Mouse (Mus musculus) MEL (cell line): Measurements from ENCODE around the gene Smyd1. TPM values are rescaled to one million over a fixed set of nuclear protein-coding genes. Genes with fewer than 3 reads are reported as not detected.

ENCODE experiments used
- DNase-seq: peaks from one replicate; pipeline ENCODE4 v3.0.0; 2011; ENCODE audit warnings: low read depth, low spot score
- H3K27ac ChIP-seq: 2 replicates; pipeline ENCODE4 v1.5.1; 2012; ENCODE audit warnings: low read depth, mild to moderate bottlenecking, control low read depth, low read length, moderate library complexity; ENCODE audit not compliant: control insufficient read depth
- H3K27me3 ChIP-seq, 2 experiments: fragments of 150-350 bp in 1 of 2; sonication (generic) in 1 of 2; 2 replicates each; pipeline ENCODE4 v1.6.1; 2012; ENCODE audit warnings: low read length in 2 of 2, mild to moderate bottlenecking in 2 of 2, improper control_type of control experiment in 1 of 2, moderate library complexity in 1 of 2; ENCODE audit not compliant: insufficient read depth in 2 of 2, control insufficient read depth in 1 of 2
- H3K36me3 ChIP-seq, 2 experiments: 2 replicates each; pipeline ENCODE4 v1.6.1; 2012 to 2014; ENCODE audit warnings: low read length in 2 of 2, improper control_type of control experiment in 1 of 2, inconsistent platforms in 1 of 2, mild to moderate bottlenecking in 1 of 2; ENCODE audit not compliant: insufficient read depth in 2 of 2, control insufficient read depth in 1 of 2
- H3K4me1 ChIP-seq, 2 experiments: fragments of 150-350 bp in 1 of 2; sonication (generic) in 1 of 2; 2 replicates each; pipeline ENCODE4 v1.6.1; 2012; ENCODE audit warnings: low read length in 2 of 2, improper control_type of control experiment in 1 of 2, mild to moderate bottlenecking in 1 of 2; ENCODE audit not compliant: insufficient read depth in 2 of 2, control insufficient read depth in 1 of 2
- H3K4me3 ChIP-seq, 2 experiments: fragments of 150-350 bp in 1 of 2; sonication (generic) in 1 of 2; 2 replicates each; pipeline ENCODE4 v1.5.1; 2012; ENCODE audit warnings: low read depth in 2 of 2, low read length in 2 of 2, mild to moderate bottlenecking in 2 of 2, moderate library complexity in 2 of 2, control low read depth in 1 of 2, improper control_type of control experiment in 1 of 2; ENCODE audit not compliant: control insufficient read depth in 1 of 2, insufficient read depth in 1 of 2
- H3K79me2 ChIP-seq: 2 replicates; pipeline ENCODE4 v1.6.1; 2012; ENCODE audit warnings: mild to moderate bottlenecking, low read length, moderate library complexity; ENCODE audit not compliant: control insufficient read depth, poor library complexity, insufficient read depth
- H3K9ac ChIP-seq: 2 replicates; pipeline ENCODE4 v1.6.1; 2012; ENCODE audit warnings: low read depth, mild to moderate bottlenecking, control low read depth, low read length, moderate library complexity; ENCODE audit not compliant: control insufficient read depth, poor library complexity, severe bottlenecking
- H3K9me3 ChIP-seq: fragments of 150-350 bp; sonication (generic); replicated peaks from 2 replicates; pipeline ENCODE4 v1.6.1; 2012; ENCODE audit warnings: mild to moderate bottlenecking, low read length, improper control_type of control experiment, moderate library complexity; ENCODE audit not compliant: insufficient read depth
- BHLHE40 ChIP-seq: IDR thresholded peaks from 2 replicates; pipeline ENCODE4 v1.6.1; 2012; ENCODE audit warnings: low read depth, mild to moderate bottlenecking, inconsistent platforms, low read length, improper control_type of control experiment, borderline replicate concordance
- CHD1 ChIP-seq: IDR thresholded peaks from 2 replicates; pipeline ENCODE4 v1.6.1; 2012; ENCODE audit warnings: low read depth, mild to moderate bottlenecking, inconsistent platforms, low read length, improper control_type of control experiment
- CHD2 ChIP-seq: IDR thresholded peaks from 2 replicates; pipeline ENCODE4 v1.6.1; 2011; ENCODE audit warnings: low read length, improper control_type of control experiment
- EP300 ChIP-seq, 2 experiments: IDR thresholded peaks; 2 replicates each; pipeline ENCODE4 v1.6.1; 2011; ENCODE audit warnings: improper control_type of control experiment in 2 of 2, low read length in 2 of 2, low read depth in 1 of 2, mild to moderate bottlenecking in 1 of 2
- GATA1 ChIP-seq: IDR thresholded peaks from 2 replicates; pipeline ENCODE4 v1.6.1; 2011; ENCODE audit warnings: low read depth, low read length, improper control_type of control experiment
- MAFK ChIP-seq: IDR thresholded peaks from 2 replicates; pipeline ENCODE4 v1.6.1; 2011; ENCODE audit warnings: low read depth, mild to moderate bottlenecking, low read length, improper control_type of control experiment, borderline replicate concordance
- MAX ChIP-seq: IDR thresholded peaks from 2 replicates; pipeline ENCODE4 v1.6.1; 2011; ENCODE audit warnings: low read length, improper control_type of control experiment
- MEF2A ChIP-seq: IDR thresholded peaks from 2 replicates; pipeline ENCODE4 v1.6.1; 2014; ENCODE audit warnings: low read depth, mild to moderate bottlenecking, inconsistent platforms, low read length, improper control_type of control experiment; ENCODE audit not compliant: poor library complexity, insufficient replicate concordance, severe bottlenecking; ENCODE audit errors: extremely low read depth
- MXI1 ChIP-seq: IDR thresholded peaks from 2 replicates; pipeline ENCODE4 v1.6.1; 2011; ENCODE audit warnings: mild to moderate bottlenecking, low read depth, low read length, improper control_type of control experiment
- MYC ChIP-seq: IDR thresholded peaks from 2 replicates; pipeline ENCODE4 v1.6.1; 2011; ENCODE audit warnings: low read depth, mild to moderate bottlenecking, low read length, improper control_type of control experiment, moderate library complexity
- NELFE ChIP-seq: IDR thresholded peaks from 2 replicates; pipeline ENCODE4 v1.6.1; 2011; ENCODE audit warnings: low read depth, low read length, improper control_type of control experiment
- POLR2AphosphoS5 ChIP-seq: IDR thresholded peaks from 2 replicates; pipeline ENCODE4 v1.6.1; 2012; ENCODE audit warnings: low read depth, borderline replicate concordance, mild to moderate bottlenecking, inconsistent platforms, low read length, moderate library complexity, mixed read lengths
- RAD21 ChIP-seq: IDR thresholded peaks from 2 replicates; pipeline ENCODE4 v1.6.1; 2011; ENCODE audit warnings: mild to moderate bottlenecking, low read depth, low read length, improper control_type of control experiment
- SIN3A ChIP-seq: IDR thresholded peaks from 2 replicates; pipeline ENCODE4 v1.6.1; 2012; ENCODE audit warnings: low read length, improper control_type of control experiment, inconsistent platforms
- TBP ChIP-seq: IDR thresholded peaks from 2 replicates; pipeline ENCODE4 v1.8.0; 2011; ENCODE audit warnings: low read depth, low read length, improper control_type of control experiment
- UBTF ChIP-seq: IDR thresholded peaks from 2 replicates; pipeline ENCODE4 v1.6.1; 2012; ENCODE audit warnings: low read depth, mild to moderate bottlenecking, inconsistent platforms, low read length, improper control_type of control experiment, moderate library complexity, borderline replicate concordance; ENCODE audit not compliant: insufficient read depth
- USF1 ChIP-seq: IDR thresholded peaks from 2 replicates; pipeline ENCODE4 v1.6.1; 2014; ENCODE audit warnings: low read depth, mild to moderate bottlenecking, inconsistent platforms, low read length, improper control_type of control experiment, moderate library complexity
- ZMIZ1 ChIP-seq: IDR thresholded peaks from 2 replicates; pipeline ENCODE4 v1.6.1; 2012; ENCODE audit warnings: low read depth, mild to moderate bottlenecking, inconsistent platforms, low read length, improper control_type of control experiment, moderate library complexity
- ZNF384 ChIP-seq: IDR thresholded peaks from 2 replicates; pipeline ENCODE4 v1.6.1; 2012; ENCODE audit warnings: low read depth, mild to moderate bottlenecking, inconsistent platforms, low read length, improper control_type of control experiment
- polyA plus RNA-seq, 2 experiments: library from polyadenylated mRNA; stranded (reverse) in 1 of 2; unstranded in 1 of 2; fragments of >175 nt in 1 of 2; fragments of >200 nt in 1 of 2; gene quantifications; 2 replicates each; pipeline versions ENCODE4 v1.2.1 to v1.2.4; 2012; ENCODE audit warnings: low replicate concordance in 2 of 2, low read depth in 1 of 2; ENCODE audit not compliant: insufficient read length in 2 of 2, insufficient read depth in 1 of 2, missing spikeins in 1 of 2
- total RNA-seq: library from RNA; depleted of rRNA; stranded (reverse); fragments of 300-350 nt; gene quantifications from 2 replicates; pipeline ENCODE4 v1.2.3, GENCODE M21; 2012

Gene Smyd1
- total and polyA plus RNA-seq, 3 experiments = 0.19 TPM; not detected in 2

- Histone ChIP-seq H3K4me3 (no peak overlapping the region), H3K9me3 (no peaks in the 10 kb centered on the region), H3K9ac (no peak overlapping the region), H3K27ac (no peak overlapping the region), H3K27me3 (peaks cover 0 to 1% of the 10 kb centered on the region in 2 experiments; a peak in 1 of 4 replicates), H3K36me3 (no peaks in the 10 kb centered on the region), H3K79me2 (no peaks in the 10 kb centered on the region), H3K4me1 (no peaks in the 10 kb centered on the region; a peak in 1 of 4 replicates)
- no peak for TF ChIP-seq BHLHE40
- no peak for TF ChIP-seq NELFE
- no peak for DNase-seq
Observed at GRCm38 (mm10) chr6:71236506-71236905, 85.5 kb downstream of the Smyd1 start.

GRCm38 (mm10) chr6:71235944-71236343 lies 86.1 kb downstream of the Smyd1 start:
- no peak for TF ChIP-seq UBTF
- no peak for TF ChIP-seq NELFE
- TF ChIP-seq ZMIZ1 = no peak
- no peak for TF ChIP-seq MEF2A
- no peak for TF ChIP-seq POLR2AphosphoS5
- TF ChIP-seq MYC = no peak
- no peak for TF ChIP-seq EP300 (IDR thresholded peaks at IDR 0.05; ENCODE audit: low read depth in 1 of 2, low read length in 2 of 2)
- TF ChIP-seq TBP = no peak
- TF ChIP-seq RAD21 = no peak
- TF ChIP-seq CHD2 = no peak
- TF ChIP-seq MAX = no peak
- no peak for TF ChIP-seq BHLHE40
- TF ChIP-seq USF1 = no peak
- TF ChIP-seq MXI1 = no peak
- TF ChIP-seq MAFK = no peak
- no peak for TF ChIP-seq ZNF384
- TF ChIP-seq CHD1 = no peak
- TF ChIP-seq SIN3A = no peak
- TF ChIP-seq GATA1 = no peak

More at GRCm38 (mm10) chr6:71235944-71236343, 86.1 kb downstream of the Smyd1 start:
- H3K27me3 ChIP-seq = peaks cover 0 to 1% of the 10 kb centered on the region in 2 experiments; a peak in 1 of 4 replicates
- no peak overlapping the region for H3K27ac ChIP-seq
- H3K79me2 ChIP-seq = no peaks in the 10 kb centered on the region
- H3K9me3 ChIP-seq = no peaks in the 10 kb centered on the region
- DNase-seq = no peak
- H3K36me3 ChIP-seq = no peaks in the 10 kb centered on the region
- no peak overlapping the region for H3K9ac ChIP-seq
- no peak overlapping the region for H3K4me3 ChIP-seq
- no peaks in the 10 kb centered on the region; a peak in 1 of 4 replicates for H3K4me1 ChIP-seq
